Mouse (Mus musculus): ENCODE measurements around the gene Nfib. TPM values are rescaled to one million over a fixed set of nuclear protein-coding genes. Genes with fewer than 3 reads are reported as not detected.

The Nfib gene
- polyA plus RNA-seq, 1 experiment from 2014 or later, result 86.0 TPM

GRCm38 (mm10) chr4:82549762-82550380 is 155.7 kb downstream of the Nfib start:
- Histone ChIP-seq H3K4me1 (ENCODE audit: control insufficient read depth, insufficient read depth, low read length) (peaks cover 7% of the 10 kb centered on the region), H3K4me2 (ENCODE audit: low read depth, low read length) (no peak overlapping the region), H3K27me3 (replicated peaks; ENCODE audit: control insufficient read depth, insufficient read depth, low read length) (no peaks in the 10 kb centered on the region), H3K36me3 (ENCODE audit: control insufficient read depth, insufficient read depth, low read length) (no peaks in the 10 kb centered on the region), H3K27ac (replicated peaks; ENCODE audit: low read depth, low read length) (no peak overlapping the region), H3K9me3 (ENCODE audit: control insufficient read depth, low read length) (no peaks in the 10 kb centered on the region), H3K9ac (ENCODE audit: low read depth, low read length) (no peak overlapping the region), H3K4me3 (ENCODE audit: low read depth, low read length) (no peak overlapping the region)
- DNase-seq (ENCODE audit: low spot score) (no peak), ATAC-seq (ENCODE audit: low read depth) (no peak)
- 90% methylated on average over 10 of the region's 10 CpGs for WGBS

- H3K36me3 ChIP-seq (ENCODE audit: control insufficient read depth, insufficient read depth, low read length), result no peaks in the 10 kb centered on the region
- 75% methylated on average over 1 of the region's 1 CpGs for WGBS
- no peak overlapping the region for H3K9ac ChIP-seq (ENCODE audit: low read depth, low read length)
- DNase-seq (ENCODE audit: low spot score) (no peak), ATAC-seq (ENCODE audit: low read depth) (no peak)
- 0 out of 2 replicates have a peak, but pooled peaks cover 2% of the 10 kb centered on the region for H3K4me1 ChIP-seq (ENCODE audit: control insufficient read depth, insufficient read depth, low read length)
- no peak overlapping the region for H3K4me2 ChIP-seq (ENCODE audit: low read depth, low read length)
- no peak overlapping the region for H3K4me3 ChIP-seq (ENCODE audit: low read depth, low read length)
- no peaks in the 10 kb centered on the region for H3K27me3 ChIP-seq (replicated peaks; ENCODE audit: control insufficient read depth, insufficient read depth, low read length)
- no peaks in the 10 kb centered on the region for H3K9me3 ChIP-seq (ENCODE audit: control insufficient read depth, low read length)
- no peak overlapping the region for H3K27ac ChIP-seq (replicated peaks; ENCODE audit: low read depth, low read length)
Observed at GRCm38 (mm10) chr4:82548247-82548646, 157.3 kb downstream of the Nfib start.

DNA sequence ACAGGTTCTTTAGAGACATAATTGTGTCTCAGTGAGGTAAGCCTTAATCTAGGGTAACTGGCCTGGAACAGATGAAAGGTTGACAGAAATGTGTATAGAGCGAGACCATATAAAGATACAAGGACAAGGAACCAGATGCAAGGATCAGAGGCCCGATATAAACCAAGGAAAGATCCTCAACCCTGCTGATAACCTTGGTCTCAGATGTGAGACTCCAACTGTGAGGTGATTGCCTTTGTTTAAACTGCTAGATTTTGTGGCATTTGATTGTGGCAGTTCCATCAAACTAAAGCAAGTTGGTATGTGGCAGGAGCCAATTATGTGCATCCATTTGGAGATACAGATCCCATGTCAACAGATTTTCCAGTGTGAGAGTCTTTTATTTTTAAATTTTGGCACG is 161.6 kb downstream of the Nfib start:
- Histone ChIP-seq H3K4me2 (ENCODE audit: low read depth, low read length) (no peak overlapping the region), H3K27me3 (replicated peaks; ENCODE audit: control insufficient read depth, insufficient read depth, low read length) (no peaks in the 10 kb centered on the region), H3K4me1 (ENCODE audit: control insufficient read depth, insufficient read depth, low read length) (peaks cover 7% of the 10 kb centered on the region; the same call in 1 of the 2 replicates), H3K4me3 (ENCODE audit: low read depth, low read length) (no peak overlapping the region), H3K9ac (ENCODE audit: low read depth, low read length) (no peak overlapping the region), H3K27ac (replicated peaks; ENCODE audit: low read depth, low read length) (no peak overlapping the region), H3K36me3 (ENCODE audit: control insufficient read depth, insufficient read depth, low read length) (no peaks in the 10 kb centered on the region), H3K9me3 (ENCODE audit: control insufficient read depth, low read length) (no peaks in the 10 kb centered on the region)
- DNase-seq (ENCODE audit: low spot score), result no peak
- no peak for ATAC-seq (ENCODE audit: low read depth)
- 80% methylated on average over 3 of the region's 3 CpGs for WGBS

GRCm38 (mm10) chr4:82543398-82543740 is 162.2 kb downstream of the Nfib start:
- Histone ChIP-seq H3K27ac (replicated peaks; ENCODE audit: low read depth, low read length) (no peak overlapping the region), H3K4me1 (ENCODE audit: control insufficient read depth, insufficient read depth, low read length) (peaks cover 7% of the 10 kb centered on the region; the same call in 1 of the 2 replicates), H3K36me3 (ENCODE audit: control insufficient read depth, insufficient read depth, low read length) (no peaks in the 10 kb centered on the region), H3K9me3 (ENCODE audit: control insufficient read depth, low read length) (no peaks in the 10 kb centered on the region), H3K4me2 (ENCODE audit: low read depth, low read length) (no peak overlapping the region), H3K27me3 (replicated peaks; ENCODE audit: control insufficient read depth, insufficient read depth, low read length) (no peaks in the 10 kb centered on the region), H3K4me3 (ENCODE audit: low read depth, low read length) (no peak overlapping the region), H3K9ac (ENCODE audit: low read depth, low read length) (no peak overlapping the region)
- DNase-seq (ENCODE audit: low spot score) (no peak), ATAC-seq (ENCODE audit: low read depth) (no peak)
- WGBS, result 67% methylated on average over 4 of the region's 4 CpGs

DNA sequence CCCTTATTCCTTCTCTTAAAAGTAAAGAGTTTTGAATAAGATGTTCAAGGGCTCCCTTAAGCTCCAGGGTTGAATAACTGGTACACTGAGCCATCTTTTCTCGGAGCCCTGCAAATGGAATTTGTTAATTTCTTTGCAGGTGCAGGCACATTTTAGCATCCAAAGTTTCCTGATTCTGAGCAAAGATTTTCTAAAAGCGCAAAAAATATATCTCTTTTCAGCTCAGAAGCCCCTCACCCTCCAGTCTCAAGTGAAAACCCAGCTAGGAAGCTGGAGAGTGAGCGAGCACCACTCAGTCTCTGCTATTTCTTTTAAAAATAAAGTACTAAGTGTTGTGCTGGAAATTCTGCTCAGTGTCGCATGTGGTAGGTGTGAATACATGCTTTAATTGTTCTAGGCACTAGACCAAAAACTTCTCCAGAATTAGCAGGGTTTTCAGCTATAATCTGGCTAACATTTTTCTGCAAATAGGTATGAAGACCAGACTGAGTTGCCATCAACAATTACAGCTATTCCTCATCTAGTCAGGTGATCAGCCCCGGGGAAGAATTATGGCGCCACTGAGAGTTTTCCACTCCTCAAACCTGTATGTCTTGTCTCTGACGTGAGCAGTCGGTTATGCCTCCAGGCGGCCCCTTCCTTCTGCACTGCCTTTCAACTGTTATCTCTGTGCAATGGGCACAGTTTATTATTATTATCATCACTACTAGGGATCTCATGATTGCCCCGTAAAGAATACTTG is 162.7 kb downstream of the Nfib start:
- no peak for ATAC-seq (ENCODE audit: low read depth)
- Histone ChIP-seq H3K36me3 (ENCODE audit: control insufficient read depth, insufficient read depth, low read length) (no peaks in the 10 kb centered on the region), H3K4me1 (ENCODE audit: control insufficient read depth, insufficient read depth, low read length) (peaks cover 7% of the 10 kb centered on the region; the same call in 1 of the 2 replicates), H3K4me3 (ENCODE audit: low read depth, low read length) (no peak overlapping the region), H3K9me3 (ENCODE audit: control insufficient read depth, low read length) (no peaks in the 10 kb centered on the region), H3K27me3 (replicated peaks; ENCODE audit: control insufficient read depth, insufficient read depth, low read length) (no peaks in the 10 kb centered on the region), H3K9ac (ENCODE audit: low read depth, low read length) (no peak overlapping the region), H3K27ac (replicated peaks; ENCODE audit: low read depth, low read length) (peak overlapping the region; percentile 28; the same call in 1 of the 2 replicates), H3K4me2 (ENCODE audit: low read depth, low read length) (no peak overlapping the region)
- DNase-seq (ENCODE audit: low spot score), result no peak
- WGBS, result 51% methylated on average over 10 of the region's 10 CpGs

DNA sequence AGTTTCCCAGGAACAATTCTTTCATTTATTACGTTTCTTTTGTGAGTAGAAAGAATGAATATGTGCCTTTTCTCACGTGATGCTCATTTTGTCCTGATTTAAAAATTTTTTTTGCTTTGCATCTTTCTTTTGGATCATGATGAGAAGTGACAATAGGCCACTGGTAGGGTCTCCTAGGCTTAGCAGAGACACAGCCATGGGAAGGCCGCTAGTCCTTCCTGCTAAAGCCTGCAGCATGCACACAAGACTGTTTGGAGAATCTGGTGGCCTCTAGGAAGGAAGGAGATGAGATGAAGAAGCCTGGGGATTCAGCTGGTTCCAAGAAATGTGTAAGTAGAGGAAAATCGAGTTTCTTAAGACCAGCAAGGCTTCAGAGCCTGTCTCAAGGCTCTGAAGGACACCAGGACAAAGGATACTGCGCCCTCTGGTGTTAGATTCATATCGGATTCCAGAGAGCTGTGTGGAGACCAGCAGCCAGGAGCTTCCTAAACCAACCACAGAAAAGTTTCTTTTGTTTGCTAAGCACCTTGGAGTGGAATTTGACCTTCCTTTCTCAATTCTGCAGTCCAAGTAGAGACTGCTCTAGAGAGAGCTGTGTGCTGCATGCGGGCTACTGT is 163.5 kb downstream of the Nfib start:
- Histone ChIP-seq H3K9ac (ENCODE audit: low read depth, low read length) (no peak overlapping the region), H3K27ac (replicated peaks; ENCODE audit: low read depth, low read length) (peak overlapping the region; percentile 28), H3K4me3 (ENCODE audit: low read depth, low read length) (no peak overlapping the region), H3K4me2 (ENCODE audit: low read depth, low read length) (no peak overlapping the region), H3K27me3 (replicated peaks; ENCODE audit: control insufficient read depth, insufficient read depth, low read length) (no peaks in the 10 kb centered on the region), H3K9me3 (ENCODE audit: control insufficient read depth, low read length) (no peaks in the 10 kb centered on the region), H3K36me3 (ENCODE audit: control insufficient read depth, insufficient read depth, low read length) (no peaks in the 10 kb centered on the region), H3K4me1 (ENCODE audit: control insufficient read depth, insufficient read depth, low read length) (peaks cover 7% of the 10 kb centered on the region; the same call in 1 of the 2 replicates)
- 27% methylated on average over 7 of the region's 7 CpGs for WGBS
- DNase-seq (ENCODE audit: low spot score) (peak; percentile 95), ATAC-seq (ENCODE audit: low read depth) (peak; percentile 71)

DNA sequence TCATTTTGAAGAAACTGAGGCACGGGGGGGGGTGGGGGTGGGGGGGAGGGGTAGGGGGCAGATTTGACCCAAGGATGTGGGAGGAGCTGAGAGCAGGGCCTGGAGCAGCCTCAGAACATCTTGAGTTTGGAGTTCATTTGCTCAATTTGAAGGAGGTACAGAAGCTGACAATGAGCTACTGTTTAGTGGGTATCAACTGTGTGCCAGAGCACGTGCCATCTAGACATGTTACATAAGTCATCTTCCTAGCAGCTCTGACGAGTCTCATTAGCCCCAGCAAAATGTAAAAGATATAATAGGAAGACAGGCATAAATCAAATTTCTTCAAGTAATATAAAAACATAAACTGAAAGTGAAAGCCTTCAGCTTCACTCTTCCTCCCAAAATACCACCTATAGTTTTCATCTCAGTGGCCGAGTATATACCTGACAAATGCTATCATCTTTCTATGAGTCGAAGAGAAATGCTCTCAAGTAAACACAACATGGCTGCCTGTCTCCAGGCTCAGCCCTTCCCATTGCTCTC is 165.0 kb downstream of the Nfib start:
- H3K27ac ChIP-seq (replicated peaks; ENCODE audit: low read depth, low read length), result no peak overlapping the region

DNA sequence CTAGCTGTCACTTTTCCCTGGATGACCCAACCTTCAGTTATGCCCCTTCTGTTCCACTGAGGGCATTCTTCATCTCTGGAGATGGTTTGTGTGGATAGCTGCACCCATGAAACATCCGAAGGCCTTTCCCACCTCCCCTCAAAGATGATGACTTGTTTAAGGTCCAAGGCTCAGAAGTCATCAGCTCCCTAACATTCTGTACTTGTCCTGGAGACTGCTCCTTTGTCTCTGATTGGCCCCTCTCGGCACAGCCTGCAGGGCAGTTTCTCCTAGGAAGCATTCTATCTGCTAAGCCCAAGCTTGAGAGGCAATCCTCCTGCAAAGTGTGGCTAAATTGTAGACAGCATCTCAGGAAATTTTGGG is 165.5 kb downstream of the Nfib start:
- DNase-seq (ENCODE audit: low spot score), result no peak

More for the DNA sequence above, 165.0 kb downstream of the Nfib start:
- Histone ChIP-seq H3K27me3 (replicated peaks; ENCODE audit: control insufficient read depth, insufficient read depth, low read length) (no peaks in the 10 kb centered on the region), H3K36me3 (ENCODE audit: control insufficient read depth, insufficient read depth, low read length) (no peaks in the 10 kb centered on the region), H3K4me2 (ENCODE audit: low read depth, low read length) (no peak overlapping the region), H3K9me3 (ENCODE audit: control insufficient read depth, low read length) (no peaks in the 10 kb centered on the region), H3K4me3 (ENCODE audit: low read depth, low read length) (no peak overlapping the region), H3K4me1 (ENCODE audit: control insufficient read depth, insufficient read depth, low read length) (peaks cover 16% of the 10 kb centered on the region), H3K9ac (ENCODE audit: low read depth, low read length) (no peak overlapping the region)
- ATAC-seq (ENCODE audit: low read depth), result no peak
- DNase-seq (ENCODE audit: low spot score), result no peak
- 56% methylated on average over 5 of the region's 5 CpGs for WGBS

More for the DNA sequence above, 165.5 kb downstream of the Nfib start:
- ATAC-seq (ENCODE audit: low read depth), result no peak
- no peak overlapping the region for H3K9ac ChIP-seq (ENCODE audit: low read depth, low read length)
- 58% methylated on average over 2 of the region's 2 CpGs for WGBS
- H3K27ac ChIP-seq (replicated peaks; ENCODE audit: low read depth, low read length), result no peak overlapping the region
- H3K4me2 ChIP-seq (ENCODE audit: low read depth, low read length), result peak overlapping the region; percentile 90
- no peaks in the 10 kb centered on the region for H3K9me3 ChIP-seq (ENCODE audit: control insufficient read depth, low read length)
- H3K4me1 ChIP-seq (ENCODE audit: control insufficient read depth, insufficient read depth, low read length), result peaks cover 20% of the 10 kb centered on the region
- H3K4me3 ChIP-seq (ENCODE audit: low read depth, low read length), result no peak overlapping the region
- H3K36me3 ChIP-seq (ENCODE audit: control insufficient read depth, insufficient read depth, low read length), result no peaks in the 10 kb centered on the region
- no peaks in the 10 kb centered on the region for H3K27me3 ChIP-seq (replicated peaks; ENCODE audit: control insufficient read depth, insufficient read depth, low read length)

Data from embryonic facial prominence, embryonic 14.5 days (tissue).